Mouse (Mus musculus): Measurements from ENCODE around the gene Supt5. TPM values are rescaled to one million over a fixed set of nuclear protein-coding genes. Genes with fewer than 3 reads are reported as not detected.

Gene Supt5
- polyA plus RNA-seq (2014; fragmentation: Illumina TruSeq; extraction: RNeasy Lipid Tissue Mini Kit (QIAGEN cat#74804); ENCODE audit: low read depth, low replicate concordance): 59.3 TPM

DNA sequence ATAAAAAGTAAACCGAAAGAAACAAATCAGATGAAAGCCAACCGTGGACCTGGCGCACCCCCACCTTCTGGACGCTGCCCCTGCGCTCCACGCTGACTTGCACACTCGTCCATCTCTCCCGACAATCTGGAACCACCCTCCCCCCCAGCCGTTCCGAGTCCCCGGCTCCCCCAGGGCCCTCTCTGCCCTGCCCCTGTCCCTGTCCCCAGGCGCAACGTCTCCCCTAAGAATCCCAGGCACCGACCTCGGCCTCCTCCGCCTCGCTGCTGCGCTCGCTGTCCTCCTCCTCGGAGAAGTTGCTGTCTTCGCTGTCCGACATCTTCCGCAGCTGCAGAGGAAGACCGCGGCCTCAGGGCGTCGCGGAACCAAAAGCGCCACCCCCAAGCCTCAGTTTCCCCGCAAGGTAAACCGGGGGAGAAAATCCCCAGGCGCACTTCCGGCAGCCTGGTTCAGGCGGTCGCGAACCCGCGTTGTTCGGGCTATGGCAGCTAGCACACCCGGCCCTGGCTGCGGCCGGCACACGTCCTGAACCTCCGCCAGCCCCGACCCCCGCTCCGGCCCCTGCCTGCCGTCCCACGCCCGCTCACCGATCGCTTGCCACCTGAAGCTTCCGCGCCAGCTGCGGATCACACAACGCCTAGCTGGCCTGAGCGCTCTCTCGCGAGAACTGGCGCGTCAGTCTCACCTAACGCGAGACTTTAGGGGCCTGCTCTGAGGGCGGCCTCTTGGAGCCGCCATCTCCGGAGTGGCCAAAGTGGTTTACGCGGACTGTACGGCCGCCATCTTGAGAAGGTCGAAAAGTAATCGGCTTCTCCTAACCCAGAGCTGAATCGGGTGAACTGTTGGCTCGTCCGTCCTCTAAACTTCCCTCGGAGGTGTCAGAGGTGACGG, at the start of gene Supt5:
Gene Supt5 (minus strand): TSS at position 639 of the 891 bp plus-strand sequence.

DNA sequence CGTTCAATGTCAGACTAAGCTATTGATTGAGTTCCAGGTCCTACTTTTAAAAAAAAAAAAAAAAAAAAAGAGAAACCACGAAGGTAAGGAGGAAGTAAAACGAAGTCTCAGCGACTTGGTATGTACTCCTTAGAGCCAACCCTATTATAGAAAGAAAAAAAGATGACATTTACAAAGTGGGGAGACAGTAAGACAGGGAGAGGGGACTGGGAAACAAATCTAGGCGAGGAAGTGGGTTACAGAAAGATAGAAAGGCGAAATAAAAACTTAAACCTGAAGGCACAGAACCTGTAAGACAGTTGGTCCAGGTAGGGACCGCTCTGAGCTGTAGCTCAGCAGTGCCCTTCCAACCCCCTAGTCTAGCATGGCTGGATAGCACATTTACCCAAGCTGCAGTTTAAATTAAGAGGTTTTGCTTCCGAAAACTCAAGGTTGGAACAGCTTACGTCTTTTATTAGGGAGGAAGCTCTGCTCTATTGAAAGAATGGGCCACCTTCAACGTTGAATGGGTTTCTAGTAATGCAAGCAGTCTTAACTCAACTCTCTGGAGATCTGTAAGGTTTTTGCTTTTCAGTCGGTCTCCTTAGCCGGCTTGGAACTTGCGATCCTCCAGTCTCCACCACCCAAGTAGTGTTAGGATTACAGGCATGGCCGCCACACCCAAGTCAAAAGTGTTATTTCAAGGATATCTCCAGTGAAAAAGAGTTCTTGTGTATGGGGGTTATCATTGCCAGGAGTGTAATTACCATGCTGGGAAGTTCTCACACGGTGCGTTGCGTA, 41.9 kb upstream of the Supt5 start, which contains the start of gene Zfp36:
Gene Zfp36 (minus strand): TSS at position 17 of the 780 bp plus-strand sequence.

DNA sequence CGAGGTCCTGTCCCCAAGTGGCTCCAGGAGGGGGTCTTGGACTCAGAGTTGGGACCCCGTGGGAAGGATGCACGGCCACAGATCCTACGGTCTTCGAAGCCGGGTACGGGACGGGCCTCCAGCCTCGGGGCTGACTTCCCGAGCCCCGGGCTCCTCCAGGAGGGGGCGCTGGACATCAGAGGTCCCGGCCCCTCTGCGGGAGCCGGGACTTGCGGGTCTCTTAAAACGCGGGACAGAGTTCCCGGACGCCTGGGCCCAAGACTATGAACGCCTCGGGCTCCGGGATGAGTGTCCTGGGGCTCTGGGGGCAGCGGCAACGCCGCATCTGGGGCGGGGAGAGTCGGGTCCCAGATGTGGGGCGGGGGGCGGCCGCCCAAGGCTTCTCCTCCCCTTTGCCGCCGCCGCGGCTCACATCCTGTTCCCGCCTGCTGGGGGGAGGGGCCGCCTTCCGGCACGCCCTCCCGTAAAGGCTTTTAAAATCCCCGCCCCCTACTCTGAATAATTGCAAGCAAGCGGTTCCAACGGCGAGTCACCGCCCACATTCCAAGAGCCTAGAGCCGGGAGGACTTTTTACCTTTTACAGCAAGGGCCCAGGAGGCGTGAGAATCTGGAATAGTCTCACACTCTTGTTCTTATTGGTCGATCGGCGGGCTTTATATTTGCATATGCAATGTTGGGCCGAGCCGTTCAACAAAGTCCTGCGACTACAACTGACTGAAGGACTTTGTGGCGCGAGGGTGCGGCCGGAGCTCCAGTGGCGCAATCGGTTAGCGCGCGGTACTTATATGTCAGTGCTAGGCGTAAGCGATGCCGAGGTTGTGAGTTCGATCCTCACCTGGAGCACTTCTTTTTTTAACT, 33.9 kb upstream of the Supt5 start, which contains the start of gene Plekhg2:
Gene Plekhg2 (minus strand): TSS at position 349 of the 858 bp plus-strand sequence.

DNA sequence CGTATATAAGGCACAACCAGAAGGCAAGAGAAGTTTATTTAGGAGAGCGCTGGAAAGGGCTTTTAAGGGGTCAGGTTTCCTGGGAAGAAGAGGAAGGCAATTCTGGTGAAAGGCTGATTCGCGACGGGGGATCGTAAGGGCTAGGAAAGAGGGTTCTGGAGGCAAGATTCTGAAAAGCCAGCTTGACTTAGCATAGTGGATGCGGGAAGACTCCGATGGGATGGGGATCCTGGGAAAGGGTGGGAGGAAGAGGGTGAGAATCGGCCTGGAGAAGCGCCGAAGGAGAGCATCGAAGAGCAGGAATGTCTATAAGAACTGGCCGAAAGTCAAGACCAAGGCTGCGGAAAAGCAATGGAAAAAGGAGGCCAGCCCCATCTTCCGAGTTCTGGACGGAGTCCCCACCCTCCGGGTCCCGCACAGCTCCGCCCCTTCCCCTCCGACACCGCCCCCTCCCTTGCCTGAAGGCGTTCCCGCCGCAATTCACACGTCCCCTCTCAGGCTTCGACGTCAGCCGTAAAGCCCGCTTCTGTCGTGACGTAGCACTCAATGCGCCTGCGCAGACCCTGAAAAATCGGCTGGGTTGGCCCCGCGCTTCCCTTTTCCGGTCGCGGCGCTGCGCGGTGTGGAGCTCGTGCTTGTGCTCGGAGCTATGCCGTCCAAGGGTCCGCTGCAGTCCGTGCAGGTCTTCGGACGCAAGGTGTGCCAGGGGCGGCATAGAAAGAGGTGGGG, 11.8 kb upstream of the Supt5 start, which contains the start of gene Rps16:
Gene Rps16 (plus strand): TSS at position 498 of the 729 bp plus-strand sequence.

DNA sequence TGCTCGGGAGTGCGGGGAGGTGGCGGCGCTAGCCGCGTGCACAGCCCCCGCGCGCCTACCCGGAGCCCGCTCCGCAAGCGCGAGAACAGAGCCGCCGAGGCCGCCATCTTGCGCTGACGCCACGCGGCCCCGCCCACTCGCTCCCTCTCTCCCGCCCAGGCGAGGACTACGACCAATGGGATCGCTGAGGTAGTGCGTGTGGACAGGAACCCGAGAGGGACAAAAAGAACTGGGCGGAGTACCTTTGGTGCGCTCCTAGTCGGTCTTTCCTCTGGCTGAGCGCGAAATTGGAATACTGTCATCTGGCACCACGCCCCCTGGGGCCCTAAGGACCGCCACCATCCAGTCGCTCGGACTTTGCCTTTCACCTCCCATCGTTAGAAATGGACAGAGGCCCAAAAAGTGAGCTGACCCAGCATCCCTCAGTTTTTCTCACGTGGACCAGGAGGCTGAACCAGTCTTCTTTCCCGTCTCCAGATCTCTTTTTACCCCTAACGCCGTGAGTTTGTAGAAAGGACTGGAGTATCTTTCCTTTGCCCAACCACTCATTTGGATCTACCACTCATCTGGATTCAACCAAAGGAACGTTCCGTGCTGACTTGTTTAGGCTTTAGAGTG, 26.5 kb downstream of the Supt5 start, which contains the start of gene Timm50:
Gene Timm50 (minus strand): TSS at position 147 of the 618 bp plus-strand sequence.

DNA sequence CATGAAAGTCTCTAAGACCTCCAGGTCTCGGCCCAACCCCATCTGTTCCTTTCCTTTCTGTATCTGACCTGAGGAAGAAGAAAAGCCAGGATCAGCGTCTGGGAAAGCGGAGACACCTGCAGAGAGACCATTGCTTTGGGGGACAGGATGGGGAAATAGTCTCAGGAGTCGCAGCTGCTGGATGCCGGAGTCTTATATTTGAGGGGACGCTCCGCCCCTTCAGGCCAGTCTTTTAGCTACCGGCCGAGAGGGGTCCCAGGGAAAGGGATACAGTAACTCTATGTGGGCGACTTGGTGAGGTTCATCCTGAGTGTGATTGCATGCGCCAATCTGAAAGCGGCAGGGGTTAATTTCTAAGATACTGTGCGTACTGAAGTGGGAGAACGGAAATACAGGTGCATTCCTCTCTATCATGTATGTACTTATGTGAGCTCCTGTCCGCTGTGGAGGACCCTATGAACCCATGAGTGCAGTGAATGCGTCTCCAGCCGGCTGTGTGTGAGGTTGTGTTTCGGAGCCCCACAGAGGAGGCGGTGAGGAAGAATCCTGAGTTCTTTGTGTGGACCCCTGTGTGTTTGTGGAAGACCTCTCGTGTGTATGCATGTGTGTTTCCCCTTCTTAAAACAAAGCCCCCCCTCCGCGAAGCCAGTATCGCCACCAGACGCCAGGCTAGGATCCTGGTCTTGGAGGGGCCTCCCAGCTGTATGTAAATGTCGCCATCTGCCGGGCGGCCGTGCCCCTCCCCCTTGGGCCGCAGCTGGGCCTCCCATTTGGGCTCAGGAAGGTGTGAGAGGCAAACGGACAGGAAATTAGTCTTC, 36.7 kb downstream of the Supt5 start, which contains the start of gene Dll3:
Gene Dll3 (minus strand): TSS at position 623 of the 818 bp plus-strand sequence.

DNA sequence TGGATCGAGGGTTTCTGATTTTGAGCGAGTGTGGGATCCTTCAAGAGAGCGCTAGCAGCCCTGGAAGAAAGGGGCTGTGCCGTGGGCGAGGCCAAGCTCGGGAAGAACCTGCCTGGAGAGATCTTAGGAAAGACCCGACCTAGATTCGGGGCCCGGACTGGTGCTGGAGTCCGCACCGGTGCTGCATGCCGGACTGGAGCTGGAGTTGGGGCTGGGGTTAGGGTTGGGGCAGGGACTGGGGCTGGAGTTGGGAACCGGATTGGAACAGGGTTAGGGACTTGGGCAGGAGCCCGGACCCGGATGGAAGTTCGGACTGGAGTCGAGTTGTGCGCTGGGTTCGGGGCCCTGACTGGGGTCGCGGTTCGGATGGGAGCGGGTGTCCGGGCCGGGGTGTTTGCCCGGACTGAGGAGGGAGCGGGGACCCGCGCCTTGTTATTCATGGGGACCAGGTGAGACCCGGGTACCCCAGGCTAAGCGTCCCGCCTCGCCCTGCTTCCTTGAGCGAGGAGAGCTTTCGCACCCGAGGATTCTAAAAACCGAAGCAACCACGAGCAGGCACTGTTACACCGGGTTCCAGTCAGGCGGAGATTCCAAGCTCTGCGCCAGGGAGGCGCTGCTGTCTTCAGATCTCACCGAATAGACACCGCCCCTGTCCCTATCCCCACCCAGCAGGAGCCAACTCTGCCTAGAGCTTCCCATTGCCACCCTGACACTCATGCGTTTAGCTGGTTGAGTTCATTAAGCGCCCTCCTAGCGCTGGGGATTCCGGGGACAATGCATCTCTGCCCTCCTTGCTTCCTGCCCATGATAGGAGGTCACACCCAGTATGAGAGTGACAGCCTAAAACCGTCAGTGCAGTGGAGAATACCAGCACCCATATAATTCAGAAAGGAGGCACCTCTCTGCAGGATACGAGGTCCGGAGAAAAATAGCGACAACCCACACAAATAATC, 47.6 kb downstream of the Supt5 start, which contains the start of gene Selenov:
Gene Selenov (minus strand): TSS at position 549 of the 953 bp plus-strand sequence.

DNA sequence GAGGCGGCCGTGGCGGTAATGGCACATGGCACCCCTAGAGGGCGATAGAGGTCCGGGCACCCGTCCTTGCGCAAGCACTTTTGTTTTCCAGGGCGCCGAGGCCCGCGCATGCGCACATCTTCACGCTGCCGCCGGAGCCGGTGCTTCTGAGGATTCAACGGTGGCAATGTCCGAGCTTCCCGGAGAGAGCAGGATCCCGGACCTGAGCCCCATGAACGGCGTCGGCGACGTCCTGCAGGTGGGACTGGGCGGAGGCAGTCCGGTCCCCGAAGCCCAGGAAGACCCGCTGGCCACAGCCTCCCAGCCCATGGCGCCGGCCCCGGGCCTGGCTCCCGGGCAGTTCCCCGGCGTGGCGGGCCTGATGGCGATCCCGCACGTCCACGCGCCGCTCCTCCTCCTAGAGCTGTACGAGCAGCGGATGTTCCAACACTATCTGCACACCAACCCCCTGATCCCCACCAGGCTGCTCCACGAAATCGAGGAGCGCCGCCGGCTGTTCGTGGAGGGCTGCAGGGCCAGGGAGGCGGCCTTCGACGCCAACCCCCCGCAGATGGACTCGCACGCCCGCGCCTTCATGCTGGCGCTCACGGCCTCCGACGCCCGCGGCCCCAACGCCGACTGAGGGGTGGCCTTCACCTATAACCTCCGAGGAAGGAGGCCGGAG, 60.8 kb downstream of the Supt5 start, which contains the start of gene Eid2b:
Gene Eid2b (plus strand): TSS at position 125 of the 664 bp plus-strand sequence.

DNA sequence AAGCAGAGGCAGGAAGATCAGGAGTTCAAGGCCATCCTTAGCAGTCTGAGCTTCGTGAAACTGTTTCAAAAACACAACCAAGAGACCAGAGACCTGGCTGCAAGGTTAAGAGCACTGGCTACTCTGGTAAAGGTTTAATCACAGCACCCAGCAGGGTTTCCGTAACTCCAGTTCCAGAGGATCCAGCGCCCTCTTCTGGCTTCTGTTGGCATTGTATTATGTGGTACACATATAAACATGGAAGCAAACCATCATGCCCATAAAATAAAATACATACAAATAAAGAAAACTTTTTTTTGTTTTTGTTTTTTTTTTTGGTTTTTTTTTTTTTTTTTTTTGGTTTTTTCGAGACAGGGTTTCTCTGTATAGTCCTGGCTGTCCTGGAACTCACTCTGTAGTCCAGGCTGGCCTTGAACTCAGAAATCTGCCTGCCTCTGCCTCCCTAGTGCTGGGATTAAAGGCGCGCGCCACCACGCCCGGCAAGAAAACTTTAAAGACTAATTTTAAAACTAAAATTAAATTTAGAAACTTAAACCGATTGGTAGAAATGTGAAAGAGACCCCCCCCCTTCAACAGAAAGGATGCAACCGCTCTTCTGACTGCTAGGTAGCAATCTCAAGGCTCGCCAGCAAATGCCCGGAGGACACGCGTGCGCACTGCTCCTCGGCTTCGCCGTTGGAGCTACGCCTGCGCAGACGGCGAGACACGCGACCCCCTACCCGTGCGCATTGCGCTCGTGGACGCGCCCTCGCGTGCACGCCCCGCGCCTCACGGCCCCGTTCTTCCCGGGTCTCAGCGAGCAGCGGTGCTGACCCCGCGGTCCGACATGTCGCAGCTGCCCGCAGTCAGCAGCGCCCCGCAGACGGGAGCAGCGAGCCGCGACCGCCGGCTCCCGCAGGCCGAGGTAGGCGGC, 71.2 kb downstream of the Supt5 start, which contains the start of gene Eid2:
Gene Eid2 (plus strand): TSS at position 753 of the 913 bp plus-strand sequence.

Other genes starting within 250 kb of the Supt5 start
- gene 9530053A07Rik, start 209.3 kb downstream of the Supt5 start, polyA plus RNA-seq (2014; fragmentation: Illumina TruSeq; extraction: RNeasy Lipid Tissue Mini Kit (QIAGEN cat#74804); ENCODE audit: low read depth, low replicate concordance): not detected
- 49.5 TPM for gene Fbl, start 169.0 kb downstream of the Supt5 start, polyA plus RNA-seq (2014; fragmentation: Illumina TruSeq; extraction: RNeasy Lipid Tissue Mini Kit (QIAGEN cat#74804); ENCODE audit: low read depth, low replicate concordance)
- 19.2 TPM for gene Dyrk1b, start 159.3 kb downstream of the Supt5 start, polyA plus RNA-seq (2014; fragmentation: Illumina TruSeq; extraction: RNeasy Lipid Tissue Mini Kit (QIAGEN cat#74804); ENCODE audit: low read depth, low replicate concordance)
- gene Eid2, start 70.9 kb downstream of the Supt5 start, polyA plus RNA-seq (2014; fragmentation: Illumina TruSeq; extraction: RNeasy Lipid Tissue Mini Kit (QIAGEN cat#74804); ENCODE audit: low read depth, low replicate concordance): 11.6 TPM
- 12.3 TPM for gene Eid2b, start 61.0 kb downstream of the Supt5 start, polyA plus RNA-seq (2014; fragmentation: Illumina TruSeq; extraction: RNeasy Lipid Tissue Mini Kit (QIAGEN cat#74804); ENCODE audit: low read depth, low replicate concordance)
- not detected for gene Selenov, start 47.6 kb downstream of the Supt5 start, polyA plus RNA-seq (2014; fragmentation: Illumina TruSeq; extraction: RNeasy Lipid Tissue Mini Kit (QIAGEN cat#74804); ENCODE audit: low read depth, low replicate concordance)
- not detected for gene Dll3, start 36.5 kb downstream of the Supt5 start, polyA plus RNA-seq (2014; fragmentation: Illumina TruSeq; extraction: RNeasy Lipid Tissue Mini Kit (QIAGEN cat#74804); ENCODE audit: low read depth, low replicate concordance)
- 51.5 TPM for gene Timm50, start 26.7 kb downstream of the Supt5 start, polyA plus RNA-seq (2014; fragmentation: Illumina TruSeq; extraction: RNeasy Lipid Tissue Mini Kit (QIAGEN cat#74804); ENCODE audit: low read depth, low replicate concordance)
- 485 TPM for gene Rps16, start 11.9 kb upstream of the Supt5 start, polyA plus RNA-seq (2014; fragmentation: Illumina TruSeq; extraction: RNeasy Lipid Tissue Mini Kit (QIAGEN cat#74804); ENCODE audit: low read depth, low replicate concordance)
- gene Plekhg2, start 33.9 kb upstream of the Supt5 start, polyA plus RNA-seq (2014; fragmentation: Illumina TruSeq; extraction: RNeasy Lipid Tissue Mini Kit (QIAGEN cat#74804); ENCODE audit: low read depth, low replicate concordance): 18.8 TPM
- 24.9 TPM for gene Zfp36, start 41.5 kb upstream of the Supt5 start, polyA plus RNA-seq (2014; fragmentation: Illumina TruSeq; extraction: RNeasy Lipid Tissue Mini Kit (QIAGEN cat#74804); ENCODE audit: low read depth, low replicate concordance)
- gene Med29, start 54.0 kb upstream of the Supt5 start, polyA plus RNA-seq (2014; fragmentation: Illumina TruSeq; extraction: RNeasy Lipid Tissue Mini Kit (QIAGEN cat#74804); ENCODE audit: low read depth, low replicate concordance): 27.4 TPM
- gene Paf1, start 54.2 kb upstream of the Supt5 start, polyA plus RNA-seq (2014; fragmentation: Illumina TruSeq; extraction: RNeasy Lipid Tissue Mini Kit (QIAGEN cat#74804); ENCODE audit: low read depth, low replicate concordance): 87.3 TPM
- gene Gmfg, start 98.7 kb upstream of the Supt5 start, polyA plus RNA-seq (2014; fragmentation: Illumina TruSeq; extraction: RNeasy Lipid Tissue Mini Kit (QIAGEN cat#74804); ENCODE audit: low read depth, low replicate concordance): 6.0 TPM
- 0.94 TPM for gene Lrfn1, start 113.2 kb upstream of the Supt5 start, polyA plus RNA-seq (2014; fragmentation: Illumina TruSeq; extraction: RNeasy Lipid Tissue Mini Kit (QIAGEN cat#74804); ENCODE audit: low read depth, low replicate concordance)
- not detected for gene Ifnl2, start 171.7 kb upstream of the Supt5 start, polyA plus RNA-seq (2014; fragmentation: Illumina TruSeq; extraction: RNeasy Lipid Tissue Mini Kit (QIAGEN cat#74804); ENCODE audit: low read depth, low replicate concordance)
- gene Ifnl3, start 184.1 kb upstream of the Supt5 start, polyA plus RNA-seq (2014; fragmentation: Illumina TruSeq; extraction: RNeasy Lipid Tissue Mini Kit (QIAGEN cat#74804); ENCODE audit: low read depth, low replicate concordance): not detected
- gene Sycn, start 202.1 kb upstream of the Supt5 start, polyA plus RNA-seq (2014; fragmentation: Illumina TruSeq; extraction: RNeasy Lipid Tissue Mini Kit (QIAGEN cat#74804); ENCODE audit: low read depth, low replicate concordance): not detected
- not detected for gene Nccrp1, start 208.5 kb upstream of the Supt5 start, polyA plus RNA-seq (2014; fragmentation: Illumina TruSeq; extraction: RNeasy Lipid Tissue Mini Kit (QIAGEN cat#74804); ENCODE audit: low read depth, low replicate concordance)

All from heart, adult 10 weeks (tissue).